Mouse (Mus musculus) inflammation-experienced regulatory T-cells, adult 6 months (primary cell): ENCODE data around the gene Atp5f1. TPM values are rescaled to one million over a fixed set of nuclear protein-coding genes. Genes with fewer than 3 reads are reported as not detected.
"Not testable (repeated sequence)": the region's sequence is repeated elsewhere in the genome, so short reads cannot be mapped to it uniquely, and the experiment has no call there.

Experiments
- ATAC-seq: one replicate; pipeline ENCODE4 v1.8.0; 2017
- polyA plus RNA-seq, 3 experiments: library from polyadenylated mRNA; unstranded; fragments of 100-300 nt; shearing (Covaris generic); gene quantifications; one replicate each; pipeline ENCODE4 v1.2.1; 2017

Atp5f1 gene
- 100 to 1,000 TPM; 356 to 533 (median 366) TPM for polyA plus RNA-seq

- ATAC-seq: no peak
Observed at GRCm38 (mm10) chr3:105959999-105960398, at the start of gene Atp5f1. TSS of gene Atp5f1 (minus strand) at chr3:105960099.

GRCm38 (mm10) chr3:106003360-106003759, 43.5 kb upstream of the Atp5f1 start:
- ATAC-seq: not testable (repeated sequence)

GRCm38 (mm10) chr3:106001416-106002370, 41.8 kb upstream of the Atp5f1 start:
- peak; percentile 93 for ATAC-seq

GRCm38 (mm10) chr3:106000707-106001375, 40.9 kb upstream of the Atp5f1 start:
- ATAC-seq: no peak

- no peak for ATAC-seq
Observed at GRCm38 (mm10) chr3:105994730-105995129, 34.8 kb upstream of the Atp5f1 start.

GRCm38 (mm10) chr3:105991653-105992283, 31.9 kb upstream of the Atp5f1 start:
- ATAC-seq: peak; percentile 60

GRCm38 (mm10) chr3:105989611-105990010, 29.7 kb upstream of the Atp5f1 start:
- ATAC-seq: not testable (repeated sequence)

- no peak for ATAC-seq
Observed at GRCm38 (mm10) chr3:105974174-105974573, 14.3 kb upstream of the Atp5f1 start.

GRCm38 (mm10) chr3:105973411-105973810, 13.5 kb upstream of the Atp5f1 start, which contains the start of gene Ovgp1:
TSS of gene Ovgp1 (plus strand) at chr3:105973711.
- ATAC-seq: no peak

- no peak for ATAC-seq
Observed at GRCm38 (mm10) chr3:105971831-105972446, 12.0 kb upstream of the Atp5f1 start.

- no peak for ATAC-seq
Observed at GRCm38 (mm10) chr3:105960700-105961099, 801 bp upstream of the Atp5f1 start.

- ATAC-seq: peak; percentile 8
Observed at GRCm38 (mm10) chr3:105959585-105959984, 314 bp downstream of the Atp5f1 start.

GRCm38 (mm10) chr3:105958974-105959580, 822 bp downstream of the Atp5f1 start, which contains the start of gene Wdr77:
TSS of gene Wdr77 (plus strand) at chr3:105959369.
- peak; percentile 93 for ATAC-seq

- no peak for ATAC-seq
Observed at GRCm38 (mm10) chr3:105958204-105958603, 1.7 kb downstream of the Atp5f1 start.

GRCm38 (mm10) chr3:105957235-105957634, 2.7 kb downstream of the Atp5f1 start:
- no peak for ATAC-seq

- no peak for ATAC-seq
Observed at GRCm38 (mm10) chr3:105951348-105951747, 8.6 kb downstream of the Atp5f1 start.

GRCm38 (mm10) chr3:105936111-105936510, 23.8 kb downstream of the Atp5f1 start:
- ATAC-seq: no peak

GRCm38 (mm10) chr3:105935033-105935432, 24.9 kb downstream of the Atp5f1 start:
- ATAC-seq: no peak

- no peak for ATAC-seq
Observed at GRCm38 (mm10) chr3:105933926-105934325, 26.0 kb downstream of the Atp5f1 start.

- no peak for ATAC-seq
Observed at GRCm38 (mm10) chr3:105932240-105933071, 27.4 kb downstream of the Atp5f1 start, which contains the start of gene I830077J02Rik. TSS of gene I830077J02Rik (minus strand) at chr3:105932664.

GRCm38 (mm10) chr3:105931095-105931494, 28.8 kb downstream of the Atp5f1 start:
- ATAC-seq: no peak
